Mouse (Mus musculus): Measurements from ENCODE around the gene Gpr3. TPM values are rescaled to one million over a fixed set of nuclear protein-coding genes. Genes with fewer than 3 reads are reported as not detected.

Gene Gpr3
- polyA plus RNA-seq, 1 experiment from 2014 or later, result 0.74 TPM

GRCm38 (mm10) chr4:133195014-133195413 is 17.3 kb downstream of the Gpr3 start:
- WGBS, result 82% methylated on average over 4 of the region's 4 CpGs
- H3K4me2 ChIP-seq (replicated peaks), result no peak overlapping the region
- H3K9ac ChIP-seq, result no peak overlapping the region
- peaks cover 38% of the 10 kb centered on the region for H3K4me1 ChIP-seq
- H3K4me3 ChIP-seq, result no peak overlapping the region
- H3K27ac ChIP-seq, result no peak overlapping the region
- no peaks in the 10 kb centered on the region for H3K9me3 ChIP-seq
- no peaks in the 10 kb centered on the region for H3K27me3 ChIP-seq (replicated peaks)
- ATAC-seq (ENCODE audit: low FRiP score, low read depth), result no peak
- H3K36me3 ChIP-seq, result peaks cover 52% of the 10 kb centered on the region

- no peaks in the 10 kb centered on the region for H3K27me3 ChIP-seq (replicated peaks)
Measured at GRCm38 (mm10) chr4:133194482-133194881, 17.9 kb downstream of the Gpr3 start.

GRCm38 (mm10) chr4:133189396-133189795 is 22.9 kb downstream of the Gpr3 start:
- 76% methylated on average over 10 of the region's 10 CpGs for WGBS
- Histone ChIP-seq H3K4me1 (peaks cover 9% of the 10 kb centered on the region), H3K36me3 (peaks cover 70% of the 10 kb centered on the region), H3K4me3 (no peak overlapping the region), H3K9me3 (no peaks in the 10 kb centered on the region), H3K27me3 (replicated peaks) (no peaks in the 10 kb centered on the region), H3K4me2 (replicated peaks) (no peak overlapping the region), H3K27ac (no peak overlapping the region), H3K9ac (no peak overlapping the region)
- ATAC-seq (ENCODE audit: low FRiP score, low read depth), result no peak

More at GRCm38 (mm10) chr4:133194482-133194881, 17.9 kb downstream of the Gpr3 start:
- H3K4me2 ChIP-seq (replicated peaks), result no peak overlapping the region
- H3K4me1 ChIP-seq, result peaks cover 33% of the 10 kb centered on the region
- WGBS, result 84% methylated on average over 11 of the region's 11 CpGs
- H3K36me3 ChIP-seq, result peaks cover 57% of the 10 kb centered on the region
- ATAC-seq (ENCODE audit: low FRiP score, low read depth), result no peak
- no peak overlapping the region for H3K9ac ChIP-seq
- no peaks in the 10 kb centered on the region for H3K9me3 ChIP-seq
- no peak overlapping the region for H3K4me3 ChIP-seq
- H3K27ac ChIP-seq, result no peak overlapping the region

- Histone ChIP-seq H3K27me3 (replicated peaks) (no peaks in the 10 kb centered on the region), H3K9me3 (no peaks in the 10 kb centered on the region), H3K9ac (no peak overlapping the region), H3K36me3 (peaks cover 47% of the 10 kb centered on the region), H3K4me2 (replicated peaks) (no peak overlapping the region), H3K4me3 (no peak overlapping the region), H3K4me1 (peaks cover 15% of the 10 kb centered on the region), H3K27ac (no peak overlapping the region)
- no peak for ATAC-seq (ENCODE audit: low FRiP score, low read depth)
- 96% methylated on average over 5 of the region's 5 CpGs for WGBS
Measured at GRCm38 (mm10) chr4:133186856-133187255, 25.5 kb downstream of the Gpr3 start.

- H3K9ac ChIP-seq, result no peak overlapping the region
- peaks cover 15% of the 10 kb centered on the region for H3K4me1 ChIP-seq
- no peaks in the 10 kb centered on the region for H3K9me3 ChIP-seq
- H3K4me2 ChIP-seq (replicated peaks), result no peak overlapping the region
- no peak overlapping the region for H3K4me3 ChIP-seq
- peaks cover 38% of the 10 kb centered on the region for H3K36me3 ChIP-seq
- H3K27ac ChIP-seq, result no peak overlapping the region
- no peaks in the 10 kb centered on the region for H3K27me3 ChIP-seq (replicated peaks)
- no peak for ATAC-seq (ENCODE audit: low FRiP score, low read depth)
- WGBS, result 75% methylated on average over 8 of the region's 8 CpGs
Measured at GRCm38 (mm10) chr4:133185893-133186292, 26.4 kb downstream of the Gpr3 start.

- Histone ChIP-seq H3K36me3 (peaks cover 30% of the 10 kb centered on the region), H3K27ac (no peak overlapping the region), H3K4me3 (no peak overlapping the region), H3K4me1 (peaks cover 15% of the 10 kb centered on the region), H3K9ac (no peak overlapping the region), H3K4me2 (replicated peaks) (no peak overlapping the region), H3K27me3 (replicated peaks) (no peaks in the 10 kb centered on the region), H3K9me3 (no peaks in the 10 kb centered on the region)
- 40% methylated on average over 15 of the region's 15 CpGs for WGBS
- ATAC-seq (ENCODE audit: low FRiP score, low read depth), result no peak
Measured at GRCm38 (mm10) chr4:133184898-133185665, 27.3 kb downstream of the Gpr3 start.

GRCm38 (mm10) chr4:133184031-133184897 is 28.1 kb downstream of the Gpr3 start:
- no peak overlapping the region for H3K4me3 ChIP-seq
- H3K27ac ChIP-seq, result no peak overlapping the region
- peaks cover 15% of the 10 kb centered on the region for H3K4me1 ChIP-seq
- H3K36me3 ChIP-seq, result peaks cover 23% of the 10 kb centered on the region
- H3K27me3 ChIP-seq (replicated peaks), result no peaks in the 10 kb centered on the region
- H3K9me3 ChIP-seq, result no peaks in the 10 kb centered on the region
- no peak overlapping the region for H3K9ac ChIP-seq
- WGBS, result 39% methylated on average over 14 of the region's 14 CpGs
- ATAC-seq (ENCODE audit: low FRiP score, low read depth), result no peak
- no peak overlapping the region for H3K4me2 ChIP-seq (replicated peaks)

GRCm38 (mm10) chr4:133182439-133183033 is 29.8 kb downstream of the Gpr3 start:
- Histone ChIP-seq H3K27ac (no peak overlapping the region), H3K36me3 (peaks cover 16% of the 10 kb centered on the region), H3K4me1 (peaks cover 15% of the 10 kb centered on the region), H3K4me3 (no peak overlapping the region), H3K9me3 (no peaks in the 10 kb centered on the region), H3K9ac (no peak overlapping the region), H3K4me2 (replicated peaks) (no peak overlapping the region), H3K27me3 (replicated peaks) (no peaks in the 10 kb centered on the region)
- ATAC-seq (ENCODE audit: low FRiP score, low read depth), result no peak
- WGBS, result 94% methylated on average over 8 of the region's 8 CpGs

- no peak for ATAC-seq (ENCODE audit: low FRiP score, low read depth)
- 95% methylated on average over 7 of the region's 7 CpGs for WGBS
- peaks cover 19% of the 10 kb centered on the region for H3K4me1 ChIP-seq
- H3K27me3 ChIP-seq (replicated peaks), result no peaks in the 10 kb centered on the region
- peaks cover 3% of the 10 kb centered on the region for H3K36me3 ChIP-seq
- no peak overlapping the region for H3K9ac ChIP-seq
- no peak overlapping the region for H3K27ac ChIP-seq
- no peak overlapping the region for H3K4me2 ChIP-seq (replicated peaks)
- H3K9me3 ChIP-seq, result no peaks in the 10 kb centered on the region
- no peak overlapping the region for H3K4me3 ChIP-seq
Measured at GRCm38 (mm10) chr4:133179258-133179657, 33.1 kb downstream of the Gpr3 start.

- peaks cover 3% of the 10 kb centered on the region for H3K36me3 ChIP-seq
- no peak for ATAC-seq (ENCODE audit: low FRiP score, low read depth)
- H3K27me3 ChIP-seq (replicated peaks), result no peaks in the 10 kb centered on the region
- H3K27ac ChIP-seq, result no peak overlapping the region
- no peak overlapping the region for H3K9ac ChIP-seq
- H3K4me3 ChIP-seq, result no peak overlapping the region
- no peak overlapping the region for H3K4me2 ChIP-seq (replicated peaks)
- H3K9me3 ChIP-seq, result no peaks in the 10 kb centered on the region
- WGBS, result 90% methylated on average over 5 of the region's 5 CpGs
- H3K4me1 ChIP-seq, result peaks cover 18% of the 10 kb centered on the region
Measured at GRCm38 (mm10) chr4:133178305-133178704, 34.0 kb downstream of the Gpr3 start.

- Histone ChIP-seq H3K4me1 (peaks cover 15% of the 10 kb centered on the region), H3K4me2 (replicated peaks) (peak overlapping the region; percentile 26), H3K9me3 (no peaks in the 10 kb centered on the region), H3K36me3 (peaks cover 3% of the 10 kb centered on the region), H3K9ac (0 out of 2 replicates have a peak overlapping the region, but pooled peaks have one; percentile 1), H3K27ac (peak overlapping the region; percentile 26; the same call in 1 of the 2 replicates), H3K4me3 (no peak overlapping the region), H3K27me3 (replicated peaks) (no peaks in the 10 kb centered on the region)
- ATAC-seq (ENCODE audit: low FRiP score, low read depth), result 0 out of 2 replicates have a peak, but pooled peaks have one; percentile 41
- WGBS, result 74% methylated on average over 18 of the region's 18 CpGs
Measured at GRCm38 (mm10) chr4:133176761-133177403, 35.5 kb downstream of the Gpr3 start.

Measured in neural tube, embryonic 12.5 days (tissue).